Mouse (Mus musculus) embryonic stem cell, embryonic (primary cell): ENCODE data around the gene Plekha7.

Experiments
- CTCF ChIA-PET, 4 experiments: fragments of 300-600 bp in 2 of 4; fragments of 350-600 bp in 2 of 4; sonication (Branson Sonifier 250); formaldehyde crosslinking; loops; one replicate each; lab custom pipeline; 2022; ENCODE audit warnings: inconsistent platforms in 2 of 4; lab: Charles Lee
- POLR2A ChIA-PET, 4 experiments: fragments of 300-600 bp in 2 of 4; fragments of 350-600 bp in 2 of 4; sonication (Branson Sonifier 250); formaldehyde crosslinking; loops; one replicate each; lab custom pipeline; 2022; ENCODE audit warnings: antibody characterized with exemption in 4 of 4, inconsistent platforms in 1 of 4; lab: Charles Lee

The Plekha7 gene

GRCm38 (mm10) chr7:116226316-116226715 lies 81.9 kb downstream of the Plekha7 start:
- POLR2A ChIA-PET = interaction anchor here in 2 of 4 experiments (0.7 to 7.1 kb wide), 9 partner anchors 10 to 70 kb away, joined by 3 to 42 read pairs (median 4); no protein-coding TSS in a partner anchor
- CTCF ChIA-PET = interaction anchor here in 1 of 4 experiments (1.3 kb wide), 1 partner anchor 28 kb away, joined by 4 read pairs; no protein-coding TSS in a partner anchor

GRCm38 (mm10) chr7:116224543-116224942 lies 83.6 kb downstream of the Plekha7 start:
- ChIA-PET POLR2A (interaction anchor here in 2 of 4 experiments (1.3 to 7.1 kb wide), 4 partner anchors 8 to 131 kb away, joined by 3 to 42 read pairs (median 4); no protein-coding TSS in a partner anchor), CTCF (interaction anchor here in 1 of 4 experiments (1.1 to 1.3 kb wide), 2 partner anchors 18 kb away, joined by 3 read pairs; no protein-coding TSS in a partner anchor)

GRCm38 (mm10) chr7:116223010-116223783 lies 85.0 kb downstream of the Plekha7 start:
- ChIA-PET POLR2A (interaction anchor here in 2 of 4 experiments (0.9 to 7.1 kb wide), 10 partner anchors 9 to 130 kb away, joined by 3 to 42 read pairs (median 4); no protein-coding TSS in a partner anchor), CTCF (interaction anchor here in 2 of 4 experiments (0.6 to 1.1 kb wide), 4 partner anchors 9 to 60 kb away, joined by 3 to 4 read pairs (median 3); no protein-coding TSS in a partner anchor)

- POLR2A ChIA-PET = interaction anchor here in 2 of 4 experiments (0.8 to 7.1 kb wide), 13 partner anchors 8 to 110 kb away, joined by 3 to 42 read pairs (median 3); no protein-coding TSS in a partner anchor
- CTCF ChIA-PET = interaction anchor here in 3 of 4 experiments (0.5 to 1.8 kb wide), 4 partner anchors 22 to 1875 kb away, joined by 3 to 6 read pairs (median 4); no protein-coding TSS in a partner anchor
These were observed 85.7 kb downstream of the Plekha7 start for GRCm38 (mm10) chr7:116222288-116223009.

GRCm38 (mm10) chr7:116221883-116222282 lies 86.3 kb downstream of the Plekha7 start:
- CTCF ChIA-PET = interaction anchor here in 3 of 4 experiments (0.5 to 1.8 kb wide), 5 partner anchors 22 to 1876 kb away, joined by 3 to 6 read pairs (median 3); no protein-coding TSS in a partner anchor
- POLR2A ChIA-PET = interaction anchor here in 3 of 4 experiments (0.6 to 7.1 kb wide), 15 partner anchors 8 to 111 kb away, joined by 3 to 42 read pairs (median 3); no protein-coding TSS in a partner anchor

GRCm38 (mm10) chr7:116220103-116220707 lies 88.0 kb downstream of the Plekha7 start:
- POLR2A ChIA-PET = interaction anchor here in 2 of 4 experiments (0.6 to 2.3 kb wide), 17 partner anchors 7 to 127 kb away, joined by 3 to 11 read pairs (median 3); no protein-coding TSS in a partner anchor
- CTCF ChIA-PET = interaction anchor here in 2 of 4 experiments (0.6 to 2.9 kb wide), 3 partner anchors 19 to 107 kb away, joined by 4 to 11 read pairs (median 4); no protein-coding TSS in a partner anchor

- CTCF ChIA-PET = interaction anchor here in 1 of 4 experiments (0.6 to 1.5 kb wide), 5 partner anchors 15 to 186 kb away, joined by 3 to 4 read pairs (median 3); no protein-coding TSS in a partner anchor
- POLR2A ChIA-PET = no interaction called here
These were observed 90.4 kb downstream of the Plekha7 start for GRCm38 (mm10) chr7:116217747-116218146.

- ChIA-PET POLR2A (interaction anchor here in 1 of 4 experiments (0.6 to 2.0 kb wide), 4 partner anchors 14 to 64 kb away, joined by 3 to 5 read pairs (median 4); no protein-coding TSS in a partner anchor), CTCF (no interaction called here)
These were observed 96.3 kb downstream of the Plekha7 start for GRCm38 (mm10) chr7:116211904-116212303.

GRCm38 (mm10) chr7:116209926-116210631 lies 98.1 kb downstream of the Plekha7 start:
- ChIA-PET POLR2A (interaction anchor here in 3 of 4 experiments (0.6 to 1.4 kb wide), 8 partner anchors 12 to 1075 kb away, joined by 3 to 6 read pairs (median 4); no protein-coding TSS in a partner anchor), CTCF (interaction anchor here in 1 of 4 experiments (1.9 kb wide), 2 partner anchors 12 to 52 kb away, joined by 4 to 5 read pairs; no protein-coding TSS in a partner anchor)

- ChIA-PET CTCF (interaction anchor here in 2 of 4 experiments (0.6 to 1.9 kb wide), 3 partner anchors 10 to 53 kb away, joined by 4 to 5 read pairs (median 5); no protein-coding TSS in a partner anchor), POLR2A (interaction anchor here in 1 of 4 experiments (0.9 to 1.4 kb wide), 3 partner anchors 18 to 124 kb away, joined by 3 to 4 read pairs (median 3); no protein-coding TSS in a partner anchor)
These were observed 99.3 kb downstream of the Plekha7 start for GRCm38 (mm10) chr7:116208880-116209279.

GRCm38 (mm10) chr7:116206806-116207571 lies 101.2 kb downstream of the Plekha7 start:
- ChIA-PET POLR2A (interaction anchor here in 1 of 4 experiments (0.7 to 1.0 kb wide), 2 partner anchors 8 to 13 kb away, joined by 3 to 4 read pairs; no protein-coding TSS in a partner anchor), CTCF (no interaction called here)

GRCm38 (mm10) chr7:116205451-116205850 lies 102.7 kb downstream of the Plekha7 start:
- ChIA-PET POLR2A (no interaction called here), CTCF (no interaction called here)

- CTCF ChIA-PET = no interaction called here
- POLR2A ChIA-PET = interaction anchor here in 3 of 4 experiments (0.9 to 2.1 kb wide), 4 partner anchors 11 to 107 kb away, joined by 3 to 5 read pairs (median 4); no protein-coding TSS in a partner anchor
These were observed 106.0 kb downstream of the Plekha7 start for GRCm38 (mm10) chr7:116202033-116202681.

GRCm38 (mm10) chr7:116200951-116201351 lies 107.2 kb downstream of the Plekha7 start:
- CTCF ChIA-PET = interaction anchor here in 2 of 4 experiments (0.6 to 1.1 kb wide), 3 partner anchors 38 to 143 kb away, joined by 3 to 5 read pairs (median 5); no protein-coding TSS in a partner anchor
- POLR2A ChIA-PET = interaction anchor here in 3 of 4 experiments (0.5 to 1.2 kb wide), 3 partner anchors 10 to 985 kb away, joined by 3 read pairs; no protein-coding TSS in a partner anchor

GRCm38 (mm10) chr7:116200544-116200943 lies 107.6 kb downstream of the Plekha7 start:
- POLR2A ChIA-PET = interaction anchor here in 2 of 4 experiments (0.6 to 1.2 kb wide), 3 partner anchors 9 to 75 kb away, joined by 3 read pairs; no protein-coding TSS in a partner anchor
- CTCF ChIA-PET = interaction anchor here in 2 of 4 experiments (0.6 to 1.1 kb wide), 3 partner anchors 37 to 143 kb away, joined by 3 to 5 read pairs (median 5); no protein-coding TSS in a partner anchor
